Mouse (Mus musculus): ENCODE data around the gene Pex1.

DNA sequence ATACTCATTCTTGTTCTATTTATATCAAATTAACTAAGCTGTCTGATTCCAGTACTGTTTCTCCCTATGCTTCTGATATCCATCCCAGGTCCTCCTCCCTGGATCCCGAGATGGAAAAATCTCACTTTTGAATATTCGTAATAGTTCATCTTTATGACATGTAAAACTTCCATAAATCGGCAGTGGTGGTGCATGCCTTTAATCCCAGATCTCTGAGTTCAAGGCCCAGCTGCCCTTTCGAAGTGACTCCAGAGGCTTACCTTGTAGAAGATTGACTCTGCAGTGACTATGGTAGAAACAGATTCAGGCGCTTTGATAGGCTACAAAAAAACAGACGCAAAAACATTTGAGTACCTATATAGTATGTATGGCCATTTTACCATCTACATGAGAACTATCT, 48.8 kb downstream of the Pex1 start:
- TF ChIP-seq CTCF (IDR thresholded peaks at IDR 0.05; ENCODE audit: low read depth), result no peak
- no peak for TF ChIP-seq EP300 (IDR thresholded peaks at IDR 0.05; ENCODE audit: low read depth)
